Mouse (Mus musculus): ENCODE data around the gene Ier3. TPM values are rescaled to one million over a fixed set of nuclear protein-coding genes. Genes with fewer than 3 reads are reported as not detected.
"Not testable (repeated sequence)": the region's sequence is repeated elsewhere in the genome, so short reads cannot be mapped to it uniquely, and the experiment has no call there.

Ier3 gene
- total RNA-seq, 2 experiments from 2014 or later, result 5.3 to 5.4 TPM

DNA sequence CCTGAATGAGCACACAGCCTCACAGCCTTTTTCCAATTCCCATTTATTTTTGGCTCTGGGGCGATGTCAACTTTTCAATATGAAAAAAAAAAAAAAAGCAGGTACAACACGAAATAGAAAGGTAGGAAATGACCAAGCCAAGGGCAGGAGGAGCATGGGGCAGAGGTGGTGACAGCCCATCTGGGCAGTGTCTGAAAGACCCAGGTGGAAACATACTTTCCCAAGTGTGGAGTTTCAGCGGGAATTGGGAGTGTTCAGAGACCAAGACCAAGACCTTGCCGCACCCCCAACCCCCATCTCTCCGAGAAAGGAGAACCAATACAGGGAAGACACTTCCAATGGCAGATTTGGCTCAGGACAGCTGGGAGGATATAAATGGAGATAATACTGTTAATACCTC lies 12.4 kb downstream of the Ier3 start:
- intact Hi-C loops (cut with DNase I), result no loop called here
- DNase-seq, result no peak

DNA sequence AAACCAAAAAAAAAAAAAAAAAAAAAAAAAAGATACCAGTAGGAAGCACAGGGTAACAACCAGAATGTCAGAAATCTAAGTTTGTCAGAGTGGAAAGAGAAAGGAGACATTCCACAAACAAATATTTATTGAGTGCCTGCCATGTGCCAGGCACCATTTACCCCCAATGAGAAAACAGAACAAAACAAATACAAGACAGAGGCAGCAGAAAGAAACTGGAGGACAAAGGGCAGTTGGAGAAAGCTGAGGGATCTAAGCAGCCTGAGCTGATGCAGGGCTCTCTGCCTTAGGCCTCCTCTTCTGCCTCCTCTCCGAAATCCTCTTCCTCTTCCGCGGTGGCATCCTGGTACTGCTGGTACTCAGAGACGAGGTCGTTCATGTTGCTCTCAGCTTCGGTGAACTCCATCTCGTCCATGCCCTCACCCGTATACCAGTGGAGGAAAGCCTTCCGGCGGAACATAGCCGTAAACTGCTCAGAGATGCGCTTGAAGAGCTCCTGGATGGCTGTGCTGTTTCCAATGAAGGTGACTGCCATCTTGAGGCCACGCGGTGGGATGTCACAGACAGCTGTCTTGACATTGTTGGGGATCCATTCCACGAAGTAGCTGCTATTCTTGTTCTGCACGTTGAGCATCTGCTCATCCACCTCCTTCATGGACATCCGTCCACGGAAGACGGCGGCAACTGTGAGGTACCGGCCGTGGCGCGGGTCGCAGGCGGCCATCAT lies 13.4 kb downstream of the Ier3 start:
- DNase-seq, result no peak
- intact Hi-C loops (cut with DNase I), result no loop called here

DNA sequence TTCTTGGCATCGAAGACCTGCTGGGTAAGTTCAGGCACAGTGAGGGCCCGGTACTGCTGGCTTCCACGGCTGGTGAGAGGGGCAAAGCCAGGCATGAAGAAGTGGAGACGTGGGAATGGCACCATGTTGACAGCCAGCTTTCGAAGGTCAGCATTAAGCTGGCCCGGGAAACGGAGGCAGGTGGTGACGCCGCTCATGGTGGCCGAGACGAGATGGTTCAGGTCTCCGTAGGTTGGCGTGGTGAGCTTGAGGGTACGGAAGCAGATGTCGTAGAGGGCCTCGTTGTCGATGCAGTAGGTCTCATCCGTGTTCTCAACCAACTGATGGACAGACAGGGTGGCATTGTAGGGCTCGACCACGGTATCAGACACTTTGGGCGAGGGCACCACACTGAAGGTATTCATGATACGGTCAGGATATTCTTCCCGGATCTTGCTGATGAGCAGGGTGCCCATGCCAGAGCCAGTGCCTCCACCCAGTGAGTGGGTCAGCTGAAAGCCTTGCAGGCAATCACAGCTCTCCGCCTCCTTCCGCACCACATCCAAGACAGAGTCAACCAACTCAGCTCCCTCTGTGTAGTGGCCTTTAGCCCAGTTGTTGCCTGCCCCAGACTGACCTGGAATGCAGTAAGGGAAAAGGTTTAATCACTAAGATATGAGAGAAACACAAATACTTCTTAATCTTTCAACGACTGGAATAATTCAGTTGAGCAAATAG lies 14.1 kb downstream of the Ier3 start:
- intact Hi-C loops (cut with DNase I), result loop anchor here (2.0 kb wide), 1 partner anchor 37 kb away; no protein-coding TSS in a partner anchor
- DNase-seq, result no peak

DNA sequence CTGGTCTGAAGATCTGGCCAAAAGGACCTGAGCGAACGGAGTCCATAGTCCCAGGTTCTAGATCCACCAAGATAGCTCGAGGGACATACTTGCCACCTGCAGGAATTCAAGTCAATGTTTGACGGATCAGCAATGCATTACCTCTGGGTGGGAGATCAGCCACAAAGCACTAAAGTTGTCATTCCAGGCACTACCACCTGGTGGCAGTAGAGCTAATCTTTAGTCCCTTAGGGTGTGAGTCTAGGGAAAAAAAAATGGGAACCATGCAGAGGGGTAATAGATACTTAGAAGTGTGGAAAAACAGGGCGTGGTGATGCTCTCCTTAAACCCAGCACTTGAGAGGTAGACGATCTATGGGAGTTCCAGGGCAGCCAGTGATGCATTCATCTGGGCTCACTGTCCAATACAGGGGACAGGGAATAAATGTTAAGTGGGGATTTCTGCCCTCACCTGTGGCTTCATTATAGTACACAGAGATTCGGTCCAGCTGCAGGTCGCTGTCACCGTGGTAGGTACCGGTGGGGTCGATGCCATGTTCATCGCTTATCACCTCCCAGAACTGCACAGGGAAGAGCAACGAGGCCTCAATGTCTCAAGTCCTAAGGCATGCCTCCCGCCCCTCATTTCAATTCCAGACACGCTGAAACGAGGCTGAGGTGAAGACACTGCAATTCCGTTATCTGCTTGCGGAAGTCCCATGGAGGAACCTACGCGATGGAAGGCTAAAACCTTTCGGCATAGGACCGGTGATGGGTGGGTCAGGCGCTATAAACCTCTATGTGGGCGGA lies 14.9 kb downstream of the Ier3 start:
- peak; percentile 60 to 79 for DNase-seq
- intact Hi-C loops (cut with DNase I), result loop anchor here (2.0 kb wide), 1 partner anchor 36 kb away; no protein-coding TSS in a partner anchor

DNA sequence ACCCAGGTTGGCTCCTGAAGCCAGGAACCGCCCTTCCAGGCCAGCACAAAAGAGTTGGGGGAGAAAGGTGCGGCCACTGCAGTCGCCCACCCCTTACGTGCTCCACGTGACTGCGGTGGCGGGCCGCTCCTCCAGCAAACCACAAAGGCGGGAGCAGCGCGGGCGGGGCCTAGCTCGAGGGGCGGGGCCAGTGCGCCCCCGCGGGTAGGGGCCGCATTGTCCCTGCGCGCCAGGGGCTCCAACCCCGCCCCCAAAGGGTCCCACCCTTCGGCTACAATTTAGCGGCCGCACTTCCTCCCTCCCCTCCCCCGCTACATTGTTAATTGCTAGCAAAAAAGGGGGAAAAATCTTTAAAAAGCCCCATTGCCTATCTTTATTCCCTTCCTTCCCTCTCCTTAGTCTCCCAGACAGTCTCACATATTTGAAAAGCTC lies 15.5 kb downstream of the Ier3 start:
- intact Hi-C loops (cut with DNase I), result loop anchor here (2.0 kb wide), 1 partner anchor 36 kb away; no protein-coding TSS in a partner anchor
- DNase-seq, result peak; percentile 74 to 85

DNA sequence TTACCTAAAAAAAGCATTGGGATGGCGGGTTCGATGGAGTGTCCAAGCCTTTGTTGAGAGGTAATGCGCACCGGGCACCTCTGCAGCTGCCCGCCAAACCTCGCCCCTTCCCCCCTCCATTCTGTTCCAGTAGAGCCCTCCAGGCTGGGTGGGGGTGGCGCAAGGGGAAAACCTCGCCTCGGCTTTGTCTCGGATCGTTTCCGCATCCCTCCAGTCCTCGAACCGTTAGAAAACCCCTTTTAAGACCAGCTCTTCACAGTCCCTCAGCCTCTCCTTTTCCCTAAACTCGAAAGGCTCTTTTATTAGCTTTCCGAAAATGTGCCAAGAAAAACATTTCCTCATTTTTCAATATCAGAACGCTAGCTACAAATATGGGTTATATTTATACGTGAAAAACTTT lies 16.0 kb downstream of the Ier3 start:
- intact Hi-C loops (cut with DNase I), result loop anchor here (2.0 kb wide), 1 partner anchor 35 kb away; no protein-coding TSS in a partner anchor
- DNase-seq, result no peak

DNA sequence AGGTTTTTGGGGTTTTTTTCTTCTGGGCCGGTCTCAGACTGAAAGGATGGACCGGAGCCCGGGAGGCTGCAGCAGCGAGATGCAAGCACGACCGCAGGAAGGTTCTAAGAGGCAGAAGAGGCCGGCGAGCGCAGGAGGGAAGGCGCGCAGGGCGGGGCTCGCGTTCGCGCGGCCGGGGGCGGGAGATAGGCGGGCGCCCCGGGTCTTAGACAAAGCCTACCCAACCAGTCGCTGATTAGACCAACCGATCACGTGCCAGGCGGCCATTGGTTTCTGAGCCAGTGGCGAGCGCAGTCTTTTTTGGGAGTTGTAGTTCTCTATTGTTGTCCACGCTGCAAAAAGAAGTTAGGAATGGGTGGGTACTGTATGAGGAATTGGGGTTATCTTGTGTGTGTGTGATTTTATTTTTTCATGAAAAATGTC lies 16.6 kb downstream of the Ier3 start, which contains the start of gene Tubb5:
Gene Tubb5 (minus strand): TSS at position 185 of the 423 bp plus-strand sequence.
- peak; percentile 91 to 96 for DNase-seq
- intact Hi-C loops (cut with DNase I), result no loop called here

DNA sequence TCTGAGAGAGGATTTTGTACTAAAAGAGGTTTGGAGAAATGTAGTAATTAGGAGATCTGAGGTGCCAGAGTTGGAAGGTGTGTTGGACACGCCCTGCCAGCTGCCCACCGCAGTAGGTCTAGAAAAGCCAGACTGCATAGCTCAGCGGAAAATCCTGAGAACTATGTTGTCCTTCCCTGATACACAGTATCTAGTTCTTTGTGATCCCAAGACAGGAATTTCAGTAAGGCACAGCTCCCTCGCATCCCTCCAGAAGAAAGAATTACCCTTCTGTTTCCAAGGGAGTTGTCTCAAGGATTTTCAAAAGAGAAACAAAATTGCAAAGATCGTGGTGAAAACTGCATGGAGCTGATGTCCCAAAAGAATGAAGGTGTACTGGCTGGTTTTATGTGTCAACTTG lies 17.1 kb downstream of the Ier3 start:
- DNase-seq, result no peak
- intact Hi-C loops (cut with DNase I), result no loop called here

DNA sequence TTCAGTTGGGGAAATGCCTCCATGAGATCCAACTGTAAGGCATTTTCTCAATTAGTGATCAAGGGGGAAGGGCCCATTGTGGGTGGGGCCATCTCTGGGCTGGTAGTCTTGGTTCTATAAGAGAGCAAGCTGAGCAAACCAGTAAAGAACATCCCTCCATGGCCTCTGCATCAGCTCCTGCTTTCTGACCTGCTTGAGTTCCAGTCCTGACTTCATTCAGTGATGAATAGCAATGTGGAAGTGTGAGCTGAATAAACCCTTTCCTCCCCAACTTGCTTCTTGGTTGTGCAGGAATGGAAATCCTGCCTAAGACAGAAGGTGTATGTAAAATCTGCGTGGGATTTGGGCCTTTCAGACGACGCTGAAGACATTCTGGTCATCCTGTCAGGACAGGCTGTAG lies 17.5 kb downstream of the Ier3 start:
- intact Hi-C loops (cut with DNase I); DNase-seq: not testable (repeated sequence)

DNA sequence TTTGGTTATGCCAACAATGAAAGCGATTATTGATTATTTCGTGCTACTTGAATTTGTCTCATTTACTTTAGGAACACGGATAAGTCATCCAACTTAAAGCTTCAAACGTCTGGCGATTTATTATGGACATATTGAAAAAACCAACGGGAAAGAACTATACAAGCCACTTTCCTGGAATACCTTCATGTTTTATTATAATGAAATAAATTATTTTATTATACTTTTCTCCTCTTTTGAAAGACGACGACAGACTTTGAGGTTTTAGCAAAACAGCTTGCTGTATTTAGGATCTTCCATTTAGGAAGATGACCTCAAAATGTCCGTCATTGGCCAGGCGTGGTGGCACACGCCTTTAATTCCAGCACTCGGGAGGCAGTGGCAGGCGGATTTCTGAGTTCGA lies 19.1 kb downstream of the Ier3 start:
- no peak for DNase-seq
- intact Hi-C loops (cut with DNase I), result no loop called here

DNA sequence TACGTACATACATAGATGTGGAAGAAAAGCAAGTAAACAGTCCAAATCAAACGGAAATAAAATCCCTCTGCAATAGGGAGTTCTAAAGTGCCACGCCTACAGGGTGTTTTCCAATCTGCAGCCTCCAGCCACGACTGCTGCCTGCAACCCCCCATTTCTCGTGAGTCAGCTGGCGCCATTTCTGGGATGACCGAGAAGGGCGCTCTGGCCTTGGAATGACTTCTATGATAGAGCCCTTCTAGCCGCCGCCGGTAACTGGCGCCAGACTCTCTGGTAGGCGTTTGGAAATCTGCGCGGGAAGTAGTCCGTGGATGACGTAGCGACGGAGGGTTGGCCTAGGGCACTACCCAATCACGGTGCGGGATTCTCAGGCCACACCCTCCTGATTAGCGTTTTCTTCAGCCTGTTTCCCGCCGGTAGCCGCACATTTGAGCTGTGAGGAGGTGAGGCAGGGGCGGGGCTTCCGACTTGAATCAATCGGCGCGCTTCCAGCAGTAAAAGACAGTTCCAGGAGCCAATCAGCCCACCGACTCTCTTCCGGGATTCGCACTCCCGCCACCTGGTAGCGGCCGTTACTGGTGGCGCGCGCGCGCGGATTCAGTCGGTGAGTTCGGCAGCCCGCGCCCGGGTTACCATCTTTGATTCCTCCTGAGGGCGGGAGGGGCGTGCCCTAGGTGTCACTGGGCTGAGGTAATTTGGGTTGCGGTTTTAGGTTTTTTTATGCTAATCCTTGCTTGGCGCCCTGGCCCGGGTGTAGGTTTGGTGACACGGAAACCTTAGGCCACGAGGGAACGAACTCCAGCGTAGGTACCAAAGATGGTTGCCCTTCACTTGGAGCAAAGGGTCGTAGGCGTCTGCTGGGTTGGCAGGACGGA lies 19.8 kb downstream of the Ier3 start, which contains the start of gene Mdc1:
Gene Mdc1 (plus strand): TSS at position 440 of the 875 bp plus-strand sequence.
- intact Hi-C loops (cut with DNase I), result no loop called here
- DNase-seq, result peak; percentile 98 to 99

DNA sequence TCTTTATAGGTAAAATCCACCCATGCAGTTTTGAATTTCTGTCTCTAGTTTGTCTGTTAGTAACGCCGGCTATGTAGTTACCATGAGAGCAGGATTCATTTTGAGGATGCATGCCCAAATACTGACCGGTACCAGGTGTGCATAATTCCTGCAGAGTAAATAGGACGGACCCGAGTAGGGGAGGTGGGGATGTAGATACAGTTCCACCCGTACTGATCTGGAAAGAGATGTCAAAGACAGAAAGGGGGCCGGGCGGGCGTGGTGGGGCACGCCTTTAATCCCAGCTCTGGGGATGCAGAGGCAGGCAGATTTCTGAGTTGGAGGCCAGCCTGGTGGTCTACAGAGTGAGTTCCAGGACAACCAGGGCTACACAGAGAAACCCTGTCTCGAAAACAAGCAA lies 20.5 kb downstream of the Ier3 start:
- DNase-seq, result no peak
- intact Hi-C loops (cut with DNase I), result no loop called here

DNA sequence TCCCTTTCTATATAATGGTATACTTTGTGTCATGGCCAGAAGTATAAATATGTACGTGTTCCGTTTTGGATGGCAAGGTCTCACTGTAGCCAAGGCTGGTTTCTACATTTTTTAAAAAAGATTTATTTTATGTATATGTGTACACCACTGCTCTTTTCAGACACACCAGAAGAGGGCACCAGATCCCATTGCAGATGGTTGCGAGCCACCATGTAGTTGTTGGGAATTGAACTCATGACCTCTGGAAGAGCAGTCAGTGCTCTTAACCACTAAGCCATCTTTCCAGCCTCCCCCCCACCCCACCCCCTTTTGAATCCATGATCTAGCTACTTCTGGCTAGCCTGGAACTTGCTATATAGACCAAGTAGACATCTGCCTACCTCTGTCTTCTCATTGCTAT lies 22.0 kb downstream of the Ier3 start:
- intact Hi-C loops (cut with DNase I), result no loop called here
- DNase-seq, result no peak

DNA sequence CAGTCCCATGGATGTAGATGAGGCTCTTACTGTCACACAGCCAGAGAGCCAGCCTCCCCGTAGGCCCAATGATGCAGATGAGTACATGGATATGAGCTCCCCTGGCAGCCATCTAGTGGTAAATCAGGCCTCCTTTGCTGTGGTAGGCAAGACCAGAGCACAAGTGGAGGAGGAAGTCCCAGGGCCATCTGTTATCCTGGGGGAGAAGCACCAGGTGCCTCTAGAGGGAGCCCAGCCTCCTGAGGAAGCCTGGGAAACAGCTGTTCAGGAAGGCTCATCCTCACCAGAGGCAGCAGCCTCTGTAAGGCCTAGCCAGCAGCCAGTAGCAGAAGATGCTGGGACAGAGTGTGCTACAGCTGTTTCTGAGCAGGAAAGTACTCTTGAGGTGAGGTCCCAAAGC lies 26.6 kb downstream of the Ier3 start:
- no peak for DNase-seq
- intact Hi-C loops (cut with DNase I), result no loop called here

DNA sequence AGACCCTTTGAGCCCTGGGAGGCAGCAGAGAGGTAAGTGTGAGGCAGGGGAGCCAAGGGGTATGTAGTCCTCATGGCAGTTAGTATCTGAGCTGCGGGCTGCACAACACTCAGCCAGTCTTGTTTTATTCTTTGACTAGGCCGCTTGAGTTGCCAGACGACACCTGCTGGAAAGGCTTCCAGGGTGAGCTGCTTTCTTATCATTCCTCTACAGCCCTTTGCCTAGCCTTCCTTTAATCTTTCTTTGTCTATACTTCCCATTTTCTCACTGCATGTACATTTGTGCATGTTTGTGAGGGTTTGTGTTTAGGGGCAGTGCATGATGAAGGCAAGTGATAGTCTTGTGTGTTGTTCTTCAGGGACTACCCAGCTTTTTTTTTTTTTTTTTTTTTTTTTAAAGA lies 29.5 kb downstream of the Ier3 start:
- no peak for DNase-seq
- intact Hi-C loops (cut with DNase I), result no loop called here

DNA sequence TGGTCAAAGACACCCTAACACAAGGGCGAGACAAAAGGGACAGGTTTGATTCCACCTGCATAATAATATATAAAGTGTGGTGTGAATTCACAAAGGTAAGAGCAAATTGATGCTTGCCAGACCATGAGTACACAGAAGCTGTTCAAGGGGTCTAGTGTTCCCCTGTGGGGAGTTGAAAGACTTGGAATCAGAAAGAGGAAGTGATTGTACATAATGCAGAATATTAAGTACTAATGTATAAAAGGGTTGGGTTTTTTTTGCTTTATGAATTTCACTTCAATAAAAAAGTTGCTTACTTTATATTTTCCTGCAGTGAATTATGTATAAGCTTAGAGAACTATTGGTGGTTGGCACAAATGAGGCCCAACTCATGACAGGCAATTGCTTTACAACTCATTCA lies 37.9 kb downstream of the Ier3 start:
- no peak for DNase-seq
- intact Hi-C loops (cut with DNase I), result no loop called here

DNA sequence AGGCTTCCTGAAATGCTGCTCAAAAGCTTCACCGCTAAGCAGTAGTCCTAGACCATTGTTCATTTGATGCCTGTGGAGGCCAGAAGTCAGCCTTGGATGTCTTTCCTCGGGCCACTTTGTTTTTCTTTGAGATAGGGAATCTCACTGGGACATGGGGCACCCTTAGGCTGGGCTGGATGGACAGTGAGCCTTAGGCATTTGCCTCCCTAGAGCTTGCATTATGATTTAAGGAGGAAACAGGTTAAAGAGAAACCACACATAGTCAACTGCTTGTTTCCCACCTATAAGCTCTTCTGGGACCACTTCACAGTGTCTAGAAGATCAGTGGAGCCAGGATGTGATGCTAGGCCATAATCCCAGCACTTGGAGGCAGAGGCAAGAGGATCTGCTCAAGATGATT lies 38.4 kb downstream of the Ier3 start:
- intact Hi-C loops (cut with DNase I), result no loop called here
- DNase-seq, result no peak

DNA sequence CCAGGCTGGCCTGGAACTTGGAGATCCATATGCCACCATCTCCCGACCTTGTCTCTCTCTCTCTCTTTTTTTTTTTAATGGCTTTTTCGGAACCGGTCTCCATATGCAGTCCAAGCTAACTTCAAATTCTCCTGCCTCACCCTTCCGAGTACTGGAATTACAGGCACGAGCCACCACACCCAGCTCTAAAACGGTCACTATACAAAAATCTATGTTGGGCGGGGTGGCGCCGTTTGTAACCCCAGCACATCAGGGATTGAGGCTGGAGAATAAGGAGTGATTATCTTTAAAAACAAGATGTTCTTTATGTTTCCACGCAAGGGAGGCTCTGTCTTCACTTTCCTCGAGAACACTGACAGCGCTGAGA lies 39.3 kb downstream of the Ier3 start:
- intact Hi-C loops (cut with DNase I), result no loop called here
- DNase-seq, result no peak

DNA sequence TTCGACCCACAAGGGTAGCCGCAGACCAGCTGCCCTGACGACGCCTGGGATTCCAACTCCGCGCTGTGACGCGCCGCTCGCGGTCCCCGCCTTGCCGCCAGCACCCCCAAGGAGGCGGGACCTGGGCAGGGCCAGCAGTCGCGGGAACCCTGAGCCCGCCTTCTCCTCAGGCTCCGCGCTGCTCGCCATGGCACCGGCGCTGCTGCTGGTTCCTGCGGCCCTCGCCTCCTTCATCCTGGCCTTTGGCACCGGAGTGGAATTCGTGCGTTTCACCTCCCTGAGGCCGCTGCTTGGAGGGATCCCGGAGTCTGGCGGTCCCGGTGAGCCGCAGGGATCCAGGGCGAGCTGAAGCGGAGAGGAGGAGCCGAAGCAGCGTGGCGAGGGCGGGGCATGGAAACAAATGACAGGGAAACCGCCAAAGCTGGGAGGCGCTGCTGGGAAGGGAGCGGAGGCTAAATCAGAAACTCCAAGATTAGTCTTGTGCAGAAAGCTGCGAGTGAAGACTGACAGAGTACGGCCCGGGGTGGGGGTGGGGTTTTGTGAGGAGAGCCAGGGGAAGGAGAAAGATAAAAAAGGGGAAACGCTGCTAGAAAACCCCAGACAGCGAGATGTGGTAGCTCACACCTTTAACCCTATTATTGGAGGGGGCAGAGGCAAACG lies 39.8 kb downstream of the Ier3 start, which contains the start of gene Nrm:
Gene Nrm (plus strand): TSS at position 121 of the 660 bp plus-strand sequence.
- DNase-seq, result peak; percentile 87 to 89
- intact Hi-C loops (cut with DNase I), result no loop called here

Data from gastrocnemius, postnatal 36 days (tissue).